9 mouse cellular contexts compared by ENCODE assay signal in the genomic region with DNA sequence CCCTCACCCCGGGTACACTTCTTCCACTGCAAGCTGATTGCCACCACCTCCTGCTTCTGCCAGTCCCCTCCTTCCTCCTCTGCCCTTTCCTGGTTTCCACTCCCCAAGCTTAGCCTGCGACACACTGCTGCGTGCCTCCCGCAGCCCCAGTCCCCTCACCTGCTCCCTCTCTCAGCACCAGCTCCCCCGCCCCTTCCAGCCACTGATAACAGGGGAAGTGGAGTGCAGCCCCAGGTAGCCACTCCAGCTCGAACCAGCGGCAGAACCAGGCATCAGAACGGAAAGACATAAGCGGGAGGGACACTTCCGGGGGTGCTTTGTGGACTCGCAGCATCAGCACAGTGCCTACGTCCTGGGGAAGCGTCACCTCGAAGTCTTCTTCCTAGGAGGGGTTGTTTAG. TPM values are rescaled to one million over a fixed set of nuclear protein-coding genes. Genes with fewer than 3 reads are reported as not detected.
DNase-seq lines count a peak whose midpoint lies in the region; ATAC-seq and TF ChIP-seq lines count a peak whose summit lies in the region.
"Had no signal": no experiment of that assay in that cellular context is flagged by ENCODE, and none has a peak within 500 bp of the region (broad histone marks: within the 10 kb centered on the region; RNA-seq: fewer than 3 reads in every experiment).

No protein-coding gene starts in this region.

- no peak overlapping the region for H3K27ac ChIP-seq in heart, embryonic 11.5 days (ENCODE audit: low read depth, low read length)
- no peak overlapping the region for H3K27ac ChIP-seq in embryonic facial prominence, embryonic 15.5 days (replicated peaks)
- H3K27ac ChIP-seq in limb, embryonic 14.5 days (replicated peaks; ENCODE audit: low read depth, low read length) = no peak overlapping the region
- H3K27ac ChIP-seq: liver, embryonic 15.5 days had no signal

- H3K9ac ChIP-seq in heart, embryonic 11.5 days (ENCODE audit: low read depth, low read length) = peak overlapping the region; percentile 55
- H3K9ac ChIP-seq in embryonic facial prominence, embryonic 15.5 days = peak overlapping the region; percentile 24; the same call in 1 of the 2 replicates
- H3K9ac ChIP-seq in limb, embryonic 14.5 days (ENCODE audit: low read depth, low read length, severe bottlenecking) = peak overlapping the region; percentile 21; the same call in 1 of the 2 replicates
- H3K9ac ChIP-seq: liver, embryonic 15.5 days had no signal

- intact Hi-C loops in heart, postnatal 14 days (cut with DNase I) = no loop called here

- H3K27me3 ChIP-seq in heart, embryonic 11.5 days (ENCODE audit: control insufficient read depth, insufficient read depth, low read length) = peaks cover 24% of the 10 kb centered on the region
- H3K27me3 ChIP-seq in embryonic facial prominence, embryonic 15.5 days = peaks cover 24% of the 10 kb centered on the region
- peaks cover 26% of the 10 kb centered on the region for H3K27me3 ChIP-seq in limb, embryonic 14.5 days (ENCODE audit: control insufficient read depth, insufficient read depth, low read length)

- no peak for DNase-seq in heart, postnatal 14 days
- DNase-seq in CD4-positive, CD25-positive, alpha-beta regulatory T cell, adult 2 months (ENCODE audit: low read depth, low spot score) = peak; percentile 68
- DNase-seq in limb, embryonic 14.5 days (ENCODE audit: low spot score) = no peak
- peak; percentile 9 for DNase-seq in thymus, postnatal 14 days
- DNase-seq in gastrocnemius, postnatal 25 days = no peak
- no peak for DNase-seq in kidney, postnatal 36 days

- no peaks in the 10 kb centered on the region for H3K36me3 ChIP-seq in heart, embryonic 11.5 days (ENCODE audit: control insufficient read depth, insufficient read depth, low read length)
- H3K36me3 ChIP-seq in embryonic facial prominence, embryonic 15.5 days = no peaks in the 10 kb centered on the region
- H3K36me3 ChIP-seq in limb, embryonic 14.5 days (ENCODE audit: control insufficient read depth, insufficient read depth, low read length) = no peaks in the 10 kb centered on the region
- H3K36me3 ChIP-seq: liver, embryonic 15.5 days had no signal

- H3K4me3 ChIP-seq in heart, embryonic 11.5 days (ENCODE audit: low read depth, low read length) = peak overlapping the region; percentile 23; the same call in 1 of the 2 replicates
- H3K4me3 ChIP-seq in embryonic facial prominence, embryonic 15.5 days (replicated peaks) = peak overlapping the region; percentile 35
- H3K4me3 ChIP-seq in limb, embryonic 14.5 days (replicated peaks; ENCODE audit: low read length) = peak overlapping the region; percentile 25
- H3K4me3 ChIP-seq: liver, embryonic 15.5 days had no signal

- ATAC-seq in heart, embryonic 11.5 days (replicated peaks; ENCODE audit: insufficient number of reproducible peaks, low FRiP score, low TSS enrichment) = no peak
- ATAC-seq in embryonic facial prominence, embryonic 15.5 days (ENCODE audit: insufficient number of reproducible peaks, low FRiP score, low TSS enrichment, low read depth) = no peak
- ATAC-seq in limb, embryonic 14.5 days (ENCODE audit: low FRiP score, low read depth) = no peak

- no peaks in the 10 kb centered on the region for H3K9me3 ChIP-seq in heart, embryonic 11.5 days (replicated peaks; ENCODE audit: control insufficient read depth, low read length)
- no peaks in the 10 kb centered on the region for H3K9me3 ChIP-seq in embryonic facial prominence, embryonic 15.5 days (replicated peaks)
- H3K9me3 ChIP-seq in limb, embryonic 14.5 days (ENCODE audit: control insufficient read depth, low read length) = no peaks in the 10 kb centered on the region
- H3K9me3 ChIP-seq: liver, embryonic 15.5 days had no signal

- H3K4me1 ChIP-seq in heart, embryonic 11.5 days (ENCODE audit: control insufficient read depth, insufficient read depth, low read length) = peaks cover 7% of the 10 kb centered on the region
- H3K4me1 ChIP-seq in embryonic facial prominence, embryonic 15.5 days = peaks cover 14% of the 10 kb centered on the region
- H3K4me1 ChIP-seq in limb, embryonic 14.5 days (ENCODE audit: control insufficient read depth, insufficient read depth, low read length) = peaks cover 8% of the 10 kb centered on the region; the same call in 1 of the 2 replicates
- H3K4me1 ChIP-seq: liver, embryonic 15.5 days had no signal

- TF ChIP-seq POLR2A in limb, embryonic 14.5 days (IDR thresholded peaks at IDR 0.05; ENCODE audit: borderline replicate concordance, extremely low read depth, insufficient read depth, insufficient read length) = no peak

- peak overlapping the region; percentile 60 for H3K4me2 ChIP-seq in heart, embryonic 11.5 days
- H3K4me2 ChIP-seq in embryonic facial prominence, embryonic 15.5 days (replicated peaks) = peak overlapping the region; percentile 63
- H3K4me2 ChIP-seq in limb, embryonic 14.5 days (replicated peaks; ENCODE audit: low read depth, low read length, severe bottlenecking) = peak overlapping the region; percentile 39
- H3K4me2 ChIP-seq: liver, embryonic 15.5 days had no signal

- WGBS in heart, embryonic 11.5 days (ENCODE audit: insufficient replicate concordance) = 1% methylated on average over 14 of the region's 14 CpGs
- WGBS in embryonic facial prominence, embryonic 15.5 days = 2% methylated on average over 14 of the region's 14 CpGs
- WGBS in limb, embryonic 14.5 days = 1% methylated on average over 14 of the region's 14 CpGs

RNA-seq across cellular contexts. Expression of gene Alox8, which starts 0.4 kb away (rescaled TPM):
- 1.1 and 2.0 TPM in 2 replicates for polyA plus RNA-seq in heart, embryonic 11.5 days (2014; fragmentation: Nextera tagmentation; extraction: Ambion mirVana)
- total RNA-seq in heart, postnatal 14 days (2021) = 1 to 10 TPM in 1 of 2 experiments, under 1 TPM in 1; 0.88 to 1.7 TPM
- 0.27 and 0.88 TPM in 2 replicates for polyA plus RNA-seq in embryonic facial prominence, embryonic 15.5 days (2015; fragmentation: Nextera tagmentation; extraction: Ambion mirVana)
- 0.04 and 0.06 TPM in 2 replicates for polyA plus RNA-seq in limb, embryonic 14.5 days (2012; rRNA removed)
- 0.08 and 0.15 TPM in 2 replicates for polyA plus RNA-seq in limb, embryonic 14.5 days (2014; fragmentation: Nextera tagmentation; extraction: Ambion mirVana)
- total RNA-seq in gastrocnemius, postnatal 25 days (2021) = not detected

RNA-seq across cellular contexts. Expression of gene Gucy2e, which starts 39.6 kb away (rescaled TPM):
- 0.13 and 0.17 TPM in 2 replicates for polyA plus RNA-seq in heart, embryonic 11.5 days (2014; fragmentation: Nextera tagmentation; extraction: Ambion mirVana)
- total RNA-seq in heart, postnatal 14 days (2021) = 1 to 10 TPM in 1 of 2 experiments, under 1 TPM in 1; 1.00 to 1.3 TPM
- polyA plus RNA-seq in embryonic facial prominence, embryonic 15.5 days (2015; fragmentation: Nextera tagmentation; extraction: Ambion mirVana) = 0.41 and 0.53 TPM in 2 replicates
- polyA plus RNA-seq in limb, embryonic 14.5 days (2012; rRNA removed) = 0.09 and 0.14 TPM in 2 replicates
- 0.06 and 0.12 TPM in 2 replicates for polyA plus RNA-seq in limb, embryonic 14.5 days (2014; fragmentation: Nextera tagmentation; extraction: Ambion mirVana)
- total RNA-seq in gastrocnemius, postnatal 25 days (2021) = not detected
- polyA plus RNA-seq: liver, embryonic 15.5 days had no signal

RNA-seq across cellular contexts. Expression of gene Alox12b, which starts 40.4 kb away (rescaled TPM):
- not detected in 2 replicates for polyA plus RNA-seq in heart, embryonic 11.5 days (2014; fragmentation: Nextera tagmentation; extraction: Ambion mirVana)
- total RNA-seq in heart, postnatal 14 days (2021) = not detected
- polyA plus RNA-seq in embryonic facial prominence, embryonic 15.5 days (2015; fragmentation: Nextera tagmentation; extraction: Ambion mirVana) = 28.7 and 30.5 TPM in 2 replicates
- polyA plus RNA-seq in limb, embryonic 14.5 days (2012; rRNA removed) = 0.24 and 0.26 TPM in 2 replicates
- polyA plus RNA-seq in limb, embryonic 14.5 days (2014; fragmentation: Nextera tagmentation; extraction: Ambion mirVana) = 0.26 and 0.83 TPM in 2 replicates
- total RNA-seq in gastrocnemius, postnatal 25 days (2021) = under 1 TPM in 1 of 2 experiments, not detected in 1; 0.18 TPM
- polyA plus RNA-seq: liver, embryonic 15.5 days had no signal

Comparison
In these comparisons a context has a peak if more than half of its experiments do, and no peak if none do; other contexts are left out.
1. DNase-seq: peak in CD4-positive, CD25-positive, alpha-beta regulatory T cell, adult 2 months (single experiment) and thymus, postnatal 14 days (single experiment); none in heart, postnatal 14 days (0 of 2), limb, embryonic 14.5 days (single experiment), gastrocnemius, postnatal 25 days (single experiment) and kidney, postnatal 36 days (0 of 2).
2. RNA of gene Alox12b, which starts 40.4 kb away (polyA plus RNA-seq): 28.7 to 30.5 TPM in embryonic facial prominence, embryonic 15.5 days; 0.24 to 0.83 TPM in limb, embryonic 14.5 days and not detected in heart, embryonic 11.5 days; every median in the first group is over 10 times any median in the second.
3. Peak in every context shown above with its lines, with median percentiles within 50 percentile points of each other: H3K4me2 ChIP-seq, H3K4me3 ChIP-seq and H3K9ac ChIP-seq.